Mouse (Mus musculus) large intestine, adult 2 months (tissue): ENCODE measurements around the gene Col5a1. TPM values are rescaled to one million over a fixed set of nuclear protein-coding genes. Genes with fewer than 3 reads are reported as not detected.

Source experiments
- DNase-seq: peaks from one replicate; pipeline ENCODE4 v3.0.0-alpha.2; 2012; ENCODE audit warnings: low read depth, low spot score
- WGBS: fragments of 180-500 bp; shearing (Covaris S2); methylation state at CpG from one replicate; pipeline ENCODE4 v1.1.7; 2018; 5-methylcytosine and 5-hydroxymethylcytosine counted together
- polyA plus RNA-seq: library from polyadenylated mRNA; depleted of rRNA; stranded (reverse); fragments of >200 nt; gene quantifications from 2 replicates; pipeline ENCODE4 v1.2.3, GENCODE M21; 2012; rRNA removed

Gene Col5a1
- 11.1 and 14.3 TPM in 2 replicates for polyA plus RNA-seq

- WGBS: 1% methylated on average over 45 of the region's 45 CpGs
Measured at GRCm38 (mm10) chr2:27886148-27886551, at the start of gene Col5a1. TSS of gene Col5a1 (plus strand) at chr2:27886425.

GRCm38 (mm10) chr2:27838112-27838511 lies 48.1 kb upstream of the Col5a1 start:
- 92% methylated on average over 9 of the region's 9 CpGs for WGBS
- DNase-seq: no peak

More at GRCm38 (mm10) chr2:27886148-27886551, at the start of gene Col5a1:
- no peak for DNase-seq

- no peak for DNase-seq
- WGBS: 49% methylated on average over 3 of the region's 3 CpGs
Measured at GRCm38 (mm10) chr2:27840890-27841289, 45.3 kb upstream of the Col5a1 start.

- DNase-seq: no peak
- WGBS: 54% methylated on average over 13 of the region's 13 CpGs
Measured at GRCm38 (mm10) chr2:27842893-27843292, 43.3 kb upstream of the Col5a1 start.

- 68% methylated on average over 4 of the region's 4 CpGs for WGBS
- no peak for DNase-seq
Measured at GRCm38 (mm10) chr2:27844885-27845284, 41.3 kb upstream of the Col5a1 start.

- WGBS: 57% methylated on average over 5 of the region's 5 CpGs
- no peak for DNase-seq
Measured at GRCm38 (mm10) chr2:27847001-27847400, 39.2 kb upstream of the Col5a1 start.

GRCm38 (mm10) chr2:27847851-27848435 lies 38.3 kb upstream of the Col5a1 start:
- DNase-seq: no peak
- WGBS: 75% methylated on average over 7 of the region's 7 CpGs

GRCm38 (mm10) chr2:27848466-27848865 lies 37.8 kb upstream of the Col5a1 start:
- WGBS: 51% methylated on average over 5 of the region's 5 CpGs

GRCm38 (mm10) chr2:27858348-27858903 lies 27.8 kb upstream of the Col5a1 start:
- 49% methylated on average over 9 of the region's 9 CpGs for WGBS
- DNase-seq: no peak

More at GRCm38 (mm10) chr2:27848466-27848865, 37.8 kb upstream of the Col5a1 start:
- DNase-seq: no peak

- WGBS: 64% methylated on average over 9 of the region's 9 CpGs
- DNase-seq: no peak
Measured at GRCm38 (mm10) chr2:27861576-27862238, 24.5 kb upstream of the Col5a1 start.

- whole genome bisulfite sequencing: 55% methylated on average over 18 of the region's 18 CpGs
- DNase-seq: no peak
Measured at GRCm38 (mm10) chr2:27864491-27865365, 21.5 kb upstream of the Col5a1 start.

- DNase-seq: no peak
- WGBS: 88% methylated on average over 1 of the region's 1 CpGs
Measured at GRCm38 (mm10) chr2:27870586-27870985, 15.6 kb upstream of the Col5a1 start.

GRCm38 (mm10) chr2:27871056-27871455 lies 15.2 kb upstream of the Col5a1 start:
- no peak for DNase-seq
- 18% methylated on average over 4 of the region's 4 CpGs for WGBS

GRCm38 (mm10) chr2:27872276-27872675 lies 13.9 kb upstream of the Col5a1 start:
- DNase-seq: no peak
- WGBS: 53% methylated on average over 3 of the region's 3 CpGs

- no peak for DNase-seq
- WGBS: 84% methylated on average over 5 of the region's 5 CpGs
Measured at GRCm38 (mm10) chr2:27873030-27873429, 13.2 kb upstream of the Col5a1 start.

- DNase-seq: no peak
- WGBS: 62% methylated on average over 3 of the region's 3 CpGs
Measured at GRCm38 (mm10) chr2:27874596-27874995, 11.6 kb upstream of the Col5a1 start.

- DNase-seq: no peak
- 48% methylated on average over 5 of the region's 5 CpGs for WGBS
Measured at GRCm38 (mm10) chr2:27875231-27875630, 11.0 kb upstream of the Col5a1 start.

GRCm38 (mm10) chr2:27875786-27876185 lies 10.4 kb upstream of the Col5a1 start:
- no peak for DNase-seq
- 45% methylated on average over 5 of the region's 5 CpGs for WGBS

- no peak for DNase-seq
- WGBS: 78% methylated on average over 13 of the region's 13 CpGs
Measured at GRCm38 (mm10) chr2:27876724-27877504, 9.3 kb upstream of the Col5a1 start.
